Mouse (Mus musculus) MN1 (cell line): ENCODE measurements around the gene Rnf224.
A peak's percentile ranks its signal among the peaks of the same experiment; 100 is the strongest.
"Not testable (repeated sequence)": the region's sequence is repeated elsewhere in the genome, so short reads cannot be mapped to it uniquely, and the experiment has no call there.

ENCODE experiments used
- DNase-seq: peaks from one replicate; pipeline ENCODE4 v3.0.0-alpha.2; 2016; ENCODE audit warnings: low spot score

Rnf224 gene

GRCm38 (mm10) chr2:25236614-25237013 is at the start of gene Rnf224:
Gene Rnf224, minus strand, starts transcription at chr2:25236787.
- no peak for DNase-seq

GRCm38 (mm10) chr2:25286314-25286713 is 49.7 kb upstream of the Rnf224 start:
- no peak for DNase-seq

- DNase-seq, result no peak
Observed at GRCm38 (mm10) chr2:25285551-25285950, 49.0 kb upstream of the Rnf224 start.

GRCm38 (mm10) chr2:25278928-25279882 is 42.6 kb upstream of the Rnf224 start:
- DNase-seq, result peak; percentile 86

- DNase-seq, result no peak
Observed at GRCm38 (mm10) chr2:25273010-25273409, 36.4 kb upstream of the Rnf224 start.

GRCm38 (mm10) chr2:25272515-25272914 is 35.9 kb upstream of the Rnf224 start:
- no peak for DNase-seq

GRCm38 (mm10) chr2:25271827-25272511 is 35.4 kb upstream of the Rnf224 start, which contains the start of the genes Ssna1 and Anapc2:
Gene Ssna1, minus strand, starts transcription at chr2:25272438.
Gene Anapc2, plus strand, starts transcription at chr2:25272478.
- DNase-seq, result peak; percentile 97

GRCm38 (mm10) chr2:25267746-25268309 is 31.2 kb upstream of the Rnf224 start:
- DNase-seq, result no peak

GRCm38 (mm10) chr2:25267241-25267640 is 30.7 kb upstream of the Rnf224 start:
- DNase-seq, result no peak

- DNase-seq, result no peak
Observed at GRCm38 (mm10) chr2:25266720-25267119, 30.1 kb upstream of the Rnf224 start.

GRCm38 (mm10) chr2:25265897-25266656 is 29.5 kb upstream of the Rnf224 start:
- no peak for DNase-seq

- DNase-seq, result no peak
Observed at GRCm38 (mm10) chr2:25264851-25265250, 28.3 kb upstream of the Rnf224 start.

- no peak for DNase-seq
Observed at GRCm38 (mm10) chr2:25264286-25264660, 27.7 kb upstream of the Rnf224 start.

- DNase-seq, result no peak
Observed at GRCm38 (mm10) chr2:25263623-25264285, 27.2 kb upstream of the Rnf224 start.

- DNase-seq, result peak; percentile 67
Observed at GRCm38 (mm10) chr2:25262795-25263622, 26.4 kb upstream of the Rnf224 start.

- peak; percentile 96 for DNase-seq
Observed at GRCm38 (mm10) chr2:25262291-25262767, 25.7 kb upstream of the Rnf224 start, which contains the start of gene Tprn. Gene Tprn, plus strand, starts transcription at chr2:25262618.

GRCm38 (mm10) chr2:25261870-25262269 is 25.3 kb upstream of the Rnf224 start:
- peak; percentile 56 for DNase-seq

GRCm38 (mm10) chr2:25258887-25259286 is 22.3 kb upstream of the Rnf224 start:
- DNase-seq, result no peak

- not testable (repeated sequence) for DNase-seq
Observed at GRCm38 (mm10) chr2:25257250-25257649, 20.7 kb upstream of the Rnf224 start.
